Comparison of ENCODE assay signal across 16 mouse cellular contexts in the genomic region with DNA sequence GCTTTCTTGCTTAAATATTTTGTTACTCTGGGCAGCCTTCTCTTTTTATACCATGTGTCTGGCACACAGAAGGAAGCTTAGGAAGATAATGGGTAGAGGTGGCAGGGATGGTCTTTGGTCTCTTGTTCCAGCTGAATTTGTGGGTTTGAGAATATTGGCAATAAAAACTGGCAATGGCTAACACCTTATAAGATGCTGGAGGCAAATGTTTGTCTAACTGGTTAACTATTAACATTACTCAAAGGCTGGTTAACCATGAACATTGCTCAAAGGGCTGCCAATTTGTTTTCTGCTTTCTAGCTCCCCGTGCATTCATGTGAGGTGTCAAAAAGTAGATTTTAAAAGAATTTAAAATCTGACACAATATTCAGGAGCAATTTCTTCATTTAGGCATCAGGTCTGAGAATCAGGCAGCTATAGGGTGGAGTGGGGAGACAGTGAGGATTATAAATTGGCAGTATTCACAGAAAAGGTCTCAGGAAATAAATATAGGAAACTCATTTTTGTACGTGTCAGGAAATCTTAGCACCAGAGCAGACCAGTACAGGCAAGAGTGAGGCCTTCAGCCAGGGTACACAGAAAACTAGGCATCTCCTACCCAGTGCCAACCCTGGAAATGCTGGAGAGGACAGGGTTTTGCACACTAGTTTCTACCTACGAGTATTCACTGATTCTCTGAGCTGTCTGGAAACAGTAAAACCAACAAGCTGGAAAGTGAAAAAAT.
DNase-seq lines count a peak whose midpoint lies in the region; ATAC-seq lines count a peak whose summit lies in the region.
"Had no signal": no experiment of that assay in that cellular context is flagged by ENCODE, and none has a peak within 500 bp of the region (broad histone marks: within the 10 kb centered on the region; RNA-seq: fewer than 3 reads in every experiment).

No protein-coding gene starts in this region.

- no peaks in the 10 kb centered on the region for H3K4me1 ChIP-seq in liver, embryonic 11.5 days (replicated peaks; ENCODE audit: control insufficient read depth, insufficient read depth, low read length)
- no peaks in the 10 kb centered on the region for H3K4me1 ChIP-seq in liver, embryonic 12.5 days
- no peaks in the 10 kb centered on the region for H3K4me1 ChIP-seq in stomach, embryonic 16.5 days (ENCODE audit: control insufficient read depth, insufficient read depth, low read length)
- H3K4me1 ChIP-seq in heart, embryonic 11.5 days (ENCODE audit: control insufficient read depth, insufficient read depth, low read length): no peaks in the 10 kb centered on the region
- no peaks in the 10 kb centered on the region for H3K4me1 ChIP-seq in midbrain, embryonic 10.5 days

- H3K4me3 ChIP-seq in liver, embryonic 11.5 days (ENCODE audit: low read depth, low read length): no peak overlapping the region
- H3K4me3 ChIP-seq in liver, embryonic 12.5 days: no peak overlapping the region
- H3K4me3 ChIP-seq in stomach, embryonic 16.5 days (replicated peaks; ENCODE audit: low read length): no peak overlapping the region
- H3K4me3 ChIP-seq in heart, embryonic 11.5 days (ENCODE audit: low read depth, low read length): no peak overlapping the region
- H3K4me3 ChIP-seq in midbrain, embryonic 10.5 days: no peak overlapping the region
- H3K4me3 ChIP-seq: myocyte had no signal

- no peak overlapping the region for H3K9ac ChIP-seq in liver, embryonic 11.5 days (ENCODE audit: low read depth, low read length)
- H3K9ac ChIP-seq in liver, embryonic 12.5 days: no peak overlapping the region
- H3K9ac ChIP-seq in stomach, embryonic 16.5 days (ENCODE audit: low read length): no peak overlapping the region
- no peak overlapping the region for H3K9ac ChIP-seq in heart, embryonic 11.5 days (ENCODE audit: low read depth, low read length)

- H3K27me3 ChIP-seq in liver, embryonic 11.5 days (replicated peaks; ENCODE audit: control insufficient read depth, insufficient read depth, low read length): no peaks in the 10 kb centered on the region
- H3K27me3 ChIP-seq in liver, embryonic 12.5 days (replicated peaks): no peaks in the 10 kb centered on the region
- no peaks in the 10 kb centered on the region for H3K27me3 ChIP-seq in stomach, embryonic 16.5 days (ENCODE audit: control insufficient read depth, insufficient read depth, low read length)
- no peaks in the 10 kb centered on the region for H3K27me3 ChIP-seq in heart, embryonic 11.5 days (ENCODE audit: control insufficient read depth, insufficient read depth, low read length)
- H3K27me3 ChIP-seq in midbrain, embryonic 10.5 days (ENCODE audit: low read depth, poor library complexity, severe bottlenecking): no peaks in the 10 kb centered on the region

- WGBS in liver, embryonic 11.5 days: 61% methylated on average over 3 of the region's 3 CpGs
- 53% methylated on average over 3 of the region's 3 CpGs for WGBS in liver, embryonic 12.5 days (ENCODE audit: insufficient replicate concordance)
- WGBS in stomach, embryonic 16.5 days: 46% methylated on average over 3 of the region's 3 CpGs
- 64% methylated on average over 3 of the region's 3 CpGs for WGBS in heart, embryonic 11.5 days (ENCODE audit: insufficient replicate concordance)
- 86% methylated on average over 3 of the region's 3 CpGs for WGBS in midbrain, embryonic 10.5 days

- no peak for ATAC-seq in liver, embryonic 11.5 days (replicated peaks; ENCODE audit: low FRiP score)
- no peak for ATAC-seq in liver, embryonic 12.5 days
- no peak for ATAC-seq in stomach, embryonic 16.5 days (ENCODE audit: insufficient read depth, low FRiP score)
- ATAC-seq in heart, embryonic 11.5 days (replicated peaks; ENCODE audit: insufficient number of reproducible peaks, low FRiP score, low TSS enrichment): no peak
- ATAC-seq: hindbrain, postnatal 0 days had no signal

- no peak for DNase-seq in liver, embryonic 11.5 days (ENCODE audit: low spot score)
- peak; percentile 47 to 83 for DNase-seq in kidney, adult 8-10 months
- peak; percentile 12 to 23 for DNase-seq in kidney, postnatal 4 days
- DNase-seq in midbrain, embryonic 10.5 days (ENCODE audit: low spot score): no peak
- no peak for DNase-seq in spleen, adult 18-20 months
- DNase-seq: adrenal gland, postnatal 25 days; cerebellum, postnatal 14 days; heart, adult 11 months; right cerebral cortex, postnatal 4 days had no signal

- H3K27ac ChIP-seq in liver, embryonic 11.5 days (ENCODE audit: low read depth, low read length): no peak overlapping the region
- H3K27ac ChIP-seq in liver, embryonic 12.5 days: no peak overlapping the region
- H3K27ac ChIP-seq in stomach, embryonic 16.5 days (ENCODE audit: low read length): peak overlapping the region; percentile 58
- H3K27ac ChIP-seq in heart, embryonic 11.5 days (ENCODE audit: low read depth, low read length): no peak overlapping the region
- no peak overlapping the region for H3K27ac ChIP-seq in midbrain, embryonic 10.5 days (replicated peaks)
- H3K27ac ChIP-seq: hindbrain, postnatal 0 days had no signal

- H3K9me3 ChIP-seq in liver, embryonic 11.5 days (ENCODE audit: control insufficient read depth, low read length): no peaks in the 10 kb centered on the region
- no peaks in the 10 kb centered on the region for H3K9me3 ChIP-seq in liver, embryonic 12.5 days (replicated peaks)
- no peaks in the 10 kb centered on the region for H3K9me3 ChIP-seq in stomach, embryonic 16.5 days (replicated peaks; ENCODE audit: control insufficient read depth, low read length)
- no peaks in the 10 kb centered on the region for H3K9me3 ChIP-seq in heart, embryonic 11.5 days (replicated peaks; ENCODE audit: control insufficient read depth, low read length)
- no peaks in the 10 kb centered on the region for H3K9me3 ChIP-seq in midbrain, embryonic 10.5 days (replicated peaks)
- H3K9me3 ChIP-seq: G1E had no signal

- no peaks in the 10 kb centered on the region for H3K36me3 ChIP-seq in liver, embryonic 11.5 days (ENCODE audit: control insufficient read depth, insufficient read depth, low read length)
- H3K36me3 ChIP-seq in liver, embryonic 12.5 days: no peaks in the 10 kb centered on the region
- H3K36me3 ChIP-seq in stomach, embryonic 16.5 days (ENCODE audit: control insufficient read depth, insufficient read depth, low read length): no peaks in the 10 kb centered on the region
- H3K36me3 ChIP-seq in heart, embryonic 11.5 days (ENCODE audit: control insufficient read depth, insufficient read depth, low read length): no peaks in the 10 kb centered on the region
- no peaks in the 10 kb centered on the region for H3K36me3 ChIP-seq in midbrain, embryonic 10.5 days
- H3K36me3 ChIP-seq: G1E had no signal

- H3K4me2 ChIP-seq in liver, embryonic 11.5 days: peak overlapping the region; percentile 21; the same call in 1 of the 2 replicates
- no peak overlapping the region for H3K4me2 ChIP-seq in liver, embryonic 12.5 days
- no peak overlapping the region for H3K4me2 ChIP-seq in stomach, embryonic 16.5 days (ENCODE audit: low read depth, low read length)
- H3K4me2 ChIP-seq in heart, embryonic 11.5 days: no peak overlapping the region
- H3K4me2 ChIP-seq: midbrain, embryonic 11.5 days had no signal

Comparison
In these comparisons a context has a peak if more than half of its experiments do, and no peak if none do; other contexts are left out.
1. DNase-seq: peak in kidney, adult 8-10 months (2 of 2) and kidney, postnatal 4 days (2 of 2); none in liver, embryonic 11.5 days (single experiment), midbrain, embryonic 10.5 days (single experiment) and spleen, adult 18-20 months (0 of 2).